Mouse (Mus musculus) mature B cell (primary cell): ENCODE results near the gene Gtf3c3.

Source experiments
- in situ Hi-C: fragments of 300-500 bp; cut with MboI; formaldehyde crosslinking; loops from 2 replicates; pipeline ENCODE4 v1.14.3; 2019

Gtf3c3 gene

DNA sequence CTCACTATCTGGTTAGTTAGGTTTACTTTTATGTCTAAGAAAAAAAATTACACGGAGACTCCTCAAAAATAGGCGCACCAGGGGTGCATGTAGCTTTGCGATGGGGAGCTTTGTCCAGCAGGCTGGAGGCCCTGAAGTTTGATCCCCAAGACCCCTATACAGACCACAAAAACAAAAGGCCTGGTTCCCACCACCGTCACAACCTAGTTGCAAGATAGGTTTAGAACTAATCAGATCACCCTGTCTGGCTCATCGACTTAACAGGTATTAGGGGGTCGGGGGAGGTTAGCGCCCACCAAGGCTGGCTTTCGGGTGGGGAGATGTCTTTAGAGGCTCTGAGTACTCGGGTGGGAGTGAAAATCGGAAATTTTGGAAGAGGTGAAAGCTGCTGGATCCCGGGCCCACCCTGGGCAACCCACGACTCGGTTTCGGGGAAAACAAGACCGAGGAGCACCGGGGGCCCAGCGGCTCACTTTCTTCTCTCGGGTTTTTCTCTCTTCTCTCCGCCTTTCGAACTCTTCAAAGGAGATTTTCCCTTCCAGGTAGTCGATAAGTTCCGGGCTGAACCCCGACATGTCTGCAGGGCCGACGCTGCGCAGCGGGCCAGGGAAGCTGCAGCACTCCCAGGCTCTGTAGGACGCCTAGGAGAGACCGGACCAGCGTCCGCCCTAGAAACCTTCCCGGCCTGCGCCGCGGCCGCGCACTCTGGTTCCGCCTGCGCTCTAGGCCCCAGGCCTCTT is at the start of gene Gtf3c3:
TSS of gene Gtf3c3 (minus strand) at position 632 of the 740 bp plus-strand sequence.
- in situ Hi-C loops, result no loop called here

DNA sequence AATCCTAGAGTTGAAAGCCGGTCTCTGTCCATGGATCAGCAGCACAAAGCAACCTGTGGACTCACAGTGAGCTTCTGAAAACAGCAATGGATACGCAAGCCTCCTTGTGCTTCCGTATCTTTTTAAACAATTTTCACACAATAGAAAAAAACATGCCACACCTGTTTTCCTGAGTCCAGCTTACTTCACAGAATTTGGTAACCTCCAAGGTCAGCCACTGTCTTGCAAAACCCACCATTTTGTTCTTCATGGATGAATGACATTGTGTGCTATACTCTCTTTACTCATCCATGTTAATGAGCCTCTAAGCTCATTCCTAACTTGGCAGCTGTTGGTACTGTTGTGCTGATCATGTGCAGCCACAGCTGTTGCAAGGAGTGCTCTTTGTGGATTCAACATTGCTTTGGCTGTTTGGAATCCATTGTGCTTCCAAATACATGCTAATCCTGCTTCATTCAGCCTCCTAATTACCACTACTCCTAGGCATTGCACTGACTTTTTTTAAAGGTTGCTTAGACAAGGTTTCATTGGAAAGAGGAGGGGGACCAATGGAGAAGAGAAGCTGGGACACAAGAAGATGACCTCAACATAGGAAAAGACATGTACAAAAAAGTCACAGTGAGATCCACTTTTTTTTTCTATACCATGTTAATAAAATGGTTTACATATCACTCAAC is 46.1 kb upstream of the Gtf3c3 start:
- in situ Hi-C loops, result no loop called here

DNA sequence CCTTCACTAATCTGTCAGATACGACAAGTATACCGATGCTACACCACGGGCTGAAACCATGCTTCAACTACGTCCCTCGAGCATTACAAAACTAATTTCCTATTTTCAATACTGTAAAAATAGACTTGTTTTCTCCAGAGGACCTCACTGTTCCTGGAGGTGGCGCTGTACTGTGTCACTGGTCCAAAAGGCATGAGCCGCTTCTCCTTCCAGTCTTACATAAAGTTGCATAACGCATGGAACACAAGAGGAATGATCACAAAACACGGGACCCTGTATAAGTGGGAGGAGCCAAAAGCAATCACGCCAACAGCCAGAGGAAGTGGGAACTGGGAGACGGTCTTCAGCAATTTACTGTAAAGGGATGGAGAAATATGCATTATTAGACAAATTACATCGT is 41.7 kb upstream of the Gtf3c3 start:
- in situ Hi-C loops, result no loop called here

DNA sequence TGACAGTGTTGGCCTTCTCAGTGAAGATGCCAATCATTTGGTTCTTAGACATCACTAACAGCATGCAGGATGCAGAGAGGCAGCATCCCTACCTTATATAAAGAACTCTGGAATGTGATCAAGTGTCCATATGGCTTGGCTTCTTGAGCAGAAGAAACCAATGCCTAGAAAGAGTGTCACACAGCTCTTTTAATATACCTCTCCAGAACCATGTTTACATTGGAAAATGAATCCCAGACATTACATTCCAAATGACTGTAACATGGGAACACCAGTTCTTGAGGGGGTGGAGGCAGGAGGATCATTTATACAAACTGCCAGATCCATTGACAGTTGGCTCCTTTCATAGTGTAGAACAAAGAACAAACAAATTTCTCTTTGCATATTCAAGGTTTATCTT is 29.9 kb upstream of the Gtf3c3 start:
- in situ Hi-C loops, result no loop called here

DNA sequence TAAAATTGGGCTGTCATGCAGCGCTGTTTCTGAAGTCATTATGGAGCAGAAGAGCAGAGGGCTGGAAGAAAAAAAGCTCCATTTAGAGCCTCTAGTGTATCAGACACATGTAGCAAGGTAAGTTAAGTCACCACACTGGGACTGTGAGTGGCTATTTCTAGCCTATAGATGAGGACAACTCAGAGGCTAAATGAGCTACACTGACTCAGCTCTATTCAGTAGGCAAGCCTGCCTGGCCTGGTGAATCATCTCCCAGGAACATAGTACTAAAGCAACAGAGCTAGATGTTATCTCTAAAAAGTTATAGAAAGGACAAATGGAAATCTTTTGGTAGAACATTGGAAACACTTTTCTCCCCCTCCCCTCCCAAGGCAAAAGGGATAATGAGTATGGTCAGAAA is 28.6 kb upstream of the Gtf3c3 start:
- in situ Hi-C loops, result no loop called here

DNA sequence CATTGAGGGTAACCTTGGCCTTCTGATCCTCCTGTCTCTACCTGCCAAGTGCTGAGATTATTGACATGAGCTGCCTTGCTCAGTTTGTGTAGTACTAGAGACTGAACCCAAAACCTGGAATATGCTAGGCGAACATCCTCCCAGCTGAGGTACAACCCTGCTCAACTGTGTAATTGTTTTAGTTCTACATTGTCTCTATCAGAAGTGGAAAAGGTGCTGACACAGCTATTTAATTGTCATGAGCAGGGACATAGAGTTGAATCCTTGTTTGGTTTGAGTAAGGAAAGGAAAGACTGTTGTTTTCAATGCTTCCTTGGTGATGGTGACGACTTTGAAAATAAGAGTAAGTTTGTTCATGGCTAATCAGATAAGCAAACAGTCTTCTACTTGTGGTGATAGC is 13.3 kb upstream of the Gtf3c3 start:
- in situ Hi-C loops, result no loop called here

DNA sequence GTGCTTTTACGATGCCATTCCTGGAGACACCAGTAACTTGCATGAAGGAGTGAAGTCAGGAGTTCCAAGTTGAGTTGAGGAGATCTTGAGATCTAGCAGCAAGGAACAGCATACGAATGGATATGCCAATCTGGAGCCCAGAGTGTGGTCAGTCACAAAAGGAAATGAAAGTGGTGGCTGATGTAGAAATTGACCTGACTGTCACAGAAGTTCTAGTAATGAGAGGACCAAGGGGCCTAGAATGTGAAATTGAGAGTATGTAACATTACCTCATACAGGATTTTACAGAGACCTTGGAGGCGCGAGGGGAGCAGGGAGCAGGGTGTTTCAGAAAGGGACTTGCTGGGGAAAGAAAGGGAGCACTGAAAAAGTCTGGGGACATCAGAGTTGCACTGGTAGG is 10.1 kb upstream of the Gtf3c3 start:
- in situ Hi-C loops, result no loop called here

DNA sequence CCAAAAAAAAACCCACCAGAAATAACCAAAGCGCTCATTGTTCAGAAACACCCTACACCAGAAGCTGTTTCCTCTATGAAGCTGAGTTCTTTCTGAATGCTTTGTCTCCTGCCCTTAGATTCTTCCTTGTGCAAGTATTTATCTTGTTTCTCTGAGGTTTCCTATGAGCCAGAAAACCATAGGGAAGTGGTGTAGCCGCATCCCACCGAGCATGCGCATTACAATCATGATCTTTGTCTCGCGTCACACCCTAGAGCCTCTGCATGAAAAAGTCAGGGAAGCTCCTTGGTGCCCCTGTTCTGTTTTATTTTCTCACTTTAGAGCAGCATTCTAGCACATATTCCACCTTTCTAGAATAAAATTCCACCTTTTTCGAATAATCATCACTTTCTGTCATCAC is 4.9 kb upstream of the Gtf3c3 start:
- in situ Hi-C loops, result no loop called here

DNA sequence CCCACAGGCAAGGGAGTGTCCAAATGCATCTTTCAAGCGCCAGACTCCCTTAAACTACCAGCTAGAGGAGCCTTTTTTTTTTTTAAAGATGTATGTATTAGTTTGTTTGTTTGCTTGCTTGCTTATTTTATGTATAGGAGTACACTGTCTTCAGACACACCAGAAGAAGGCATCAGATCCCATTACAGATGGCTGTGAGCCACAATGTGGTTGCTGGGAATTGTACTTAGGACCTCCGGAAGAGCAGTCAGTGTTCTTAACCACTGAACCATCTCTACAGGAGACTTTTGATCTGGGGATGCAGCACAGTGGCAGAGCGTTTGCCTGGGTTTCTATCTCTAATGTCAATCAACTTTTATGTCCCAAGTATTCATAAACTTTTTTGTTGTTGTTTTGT is 307 bp upstream of the Gtf3c3 start:
- in situ Hi-C loops, result no loop called here

DNA sequence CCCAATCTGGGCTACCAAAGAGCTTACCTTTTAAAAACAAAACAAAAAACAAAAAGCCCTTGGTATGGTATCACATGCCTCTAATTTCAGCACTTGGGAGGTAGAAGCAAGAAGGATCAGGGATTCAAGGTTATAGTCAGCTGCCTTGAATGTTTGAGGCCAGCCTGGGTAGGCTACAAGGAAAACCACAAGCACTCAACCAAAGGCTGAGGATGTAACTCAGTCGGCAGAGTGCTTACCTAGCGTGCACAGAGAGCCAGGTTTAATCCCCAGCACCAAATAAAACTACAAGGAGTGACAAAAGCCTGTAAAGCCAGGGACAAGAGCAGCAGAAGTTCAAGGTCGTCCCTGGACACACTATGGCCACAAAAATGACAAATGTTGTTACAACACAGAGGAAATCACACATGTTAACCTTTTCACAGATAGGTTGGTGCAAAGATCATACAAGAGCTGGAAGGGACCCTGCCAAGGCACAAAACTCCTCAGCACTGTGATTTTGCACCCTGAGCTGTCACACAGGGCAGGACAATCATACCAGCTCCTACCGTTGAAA is 16.5 kb downstream of the Gtf3c3 start:
- in situ Hi-C loops, result no loop called here

DNA sequence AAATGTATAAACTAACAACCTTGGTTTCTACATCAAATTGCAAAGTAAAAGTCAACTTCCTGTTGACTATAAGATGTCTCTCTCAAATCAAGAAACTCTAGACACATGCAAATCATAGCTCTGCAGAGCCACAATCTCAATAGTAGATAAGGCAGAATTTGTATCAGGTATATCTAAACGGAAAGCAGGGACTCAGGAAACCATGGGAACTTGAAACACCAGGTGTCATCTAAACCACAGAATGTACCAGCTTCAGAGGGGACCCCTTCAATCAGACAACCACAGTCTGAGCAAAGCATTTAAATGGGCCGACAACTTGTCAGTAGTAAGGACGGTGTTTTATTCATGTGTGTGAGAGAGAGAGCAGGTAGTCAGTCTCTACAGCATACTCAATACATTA is 17.1 kb downstream of the Gtf3c3 start:
- in situ Hi-C loops, result no loop called here

DNA sequence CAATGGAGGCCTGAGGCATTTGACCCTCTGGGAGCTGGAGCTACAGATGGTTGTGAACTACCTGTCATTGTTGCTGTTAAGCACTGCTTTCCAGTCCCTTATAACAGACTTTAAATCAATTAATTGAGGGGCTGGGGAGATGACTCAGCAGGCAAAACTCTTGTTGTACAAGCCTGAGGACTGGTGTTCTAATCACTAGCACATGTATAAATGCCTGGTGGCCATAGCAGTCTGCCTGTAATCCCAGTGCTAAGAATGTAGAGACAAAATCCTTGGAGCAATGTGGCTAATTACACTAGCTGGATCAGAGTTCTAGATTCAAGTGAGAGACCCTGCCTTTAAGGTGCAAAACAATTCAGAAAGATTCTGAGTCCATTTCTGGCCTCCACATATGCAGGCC is 36.0 kb downstream of the Gtf3c3 start:
- in situ Hi-C loops, result no loop called here

DNA sequence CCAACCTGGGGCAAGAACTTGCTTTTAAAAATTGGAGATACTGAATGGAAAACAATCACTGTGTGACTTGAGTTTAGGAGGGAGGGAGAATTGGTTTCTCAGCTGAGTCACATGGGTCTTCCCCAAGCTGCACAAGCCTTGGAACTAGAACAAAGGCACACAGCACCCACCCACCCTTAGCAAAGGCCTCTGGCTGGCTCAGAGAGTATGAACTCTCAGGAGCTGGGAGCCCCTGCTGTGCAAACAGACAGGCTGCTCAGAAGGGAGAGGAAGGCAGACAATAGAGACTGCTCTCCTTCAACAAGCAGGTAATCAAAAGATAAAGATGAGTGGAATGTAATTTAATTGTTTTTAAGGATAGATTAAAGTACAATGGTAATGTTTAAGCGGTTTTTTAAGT is 54.5 kb downstream of the Gtf3c3 start:
- in situ Hi-C loops, result no loop called here

DNA sequence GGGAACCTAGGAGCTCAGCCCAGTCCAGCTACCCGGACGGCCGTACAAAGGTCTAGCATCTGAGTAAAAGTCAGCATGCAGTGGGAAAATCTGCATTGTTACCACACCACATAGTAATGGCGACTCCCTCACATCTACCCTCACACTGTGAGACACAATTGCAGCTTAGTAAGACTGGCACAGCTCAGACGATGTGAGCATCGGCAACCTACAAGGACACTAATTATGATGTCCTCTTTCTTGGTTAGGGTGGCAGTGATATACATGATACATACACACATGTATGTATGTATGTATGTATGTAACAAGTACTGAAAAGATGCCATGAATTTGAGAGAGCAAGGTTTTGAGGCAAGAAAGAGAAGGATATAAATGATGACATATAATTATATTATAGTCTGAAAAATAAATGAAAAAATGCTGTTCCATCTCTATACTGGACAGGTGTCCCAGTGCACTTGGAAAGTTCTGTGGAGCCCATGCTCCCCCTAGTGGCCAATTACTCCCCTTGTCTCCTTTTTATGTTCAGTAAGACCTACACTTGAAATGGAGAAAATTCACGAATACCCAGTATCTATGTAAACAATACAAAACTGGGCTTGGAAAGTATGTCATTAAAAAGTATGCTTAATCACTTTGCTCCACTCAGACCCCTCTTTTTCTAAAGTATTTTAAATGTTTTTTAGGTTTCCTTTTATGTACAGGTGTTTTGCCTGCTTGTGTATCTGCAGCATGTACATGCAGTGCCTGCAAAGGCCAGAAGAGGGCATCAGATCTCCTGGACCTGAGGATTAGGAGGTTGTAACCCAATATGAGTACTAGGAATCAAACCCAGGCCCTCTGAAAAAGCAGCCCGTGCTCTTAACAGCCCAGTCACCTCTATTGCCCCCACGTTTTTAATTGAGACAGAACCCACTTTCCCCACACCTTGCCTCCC is 57.5 kb downstream of the Gtf3c3 start:
- in situ Hi-C loops, result no loop called here

DNA sequence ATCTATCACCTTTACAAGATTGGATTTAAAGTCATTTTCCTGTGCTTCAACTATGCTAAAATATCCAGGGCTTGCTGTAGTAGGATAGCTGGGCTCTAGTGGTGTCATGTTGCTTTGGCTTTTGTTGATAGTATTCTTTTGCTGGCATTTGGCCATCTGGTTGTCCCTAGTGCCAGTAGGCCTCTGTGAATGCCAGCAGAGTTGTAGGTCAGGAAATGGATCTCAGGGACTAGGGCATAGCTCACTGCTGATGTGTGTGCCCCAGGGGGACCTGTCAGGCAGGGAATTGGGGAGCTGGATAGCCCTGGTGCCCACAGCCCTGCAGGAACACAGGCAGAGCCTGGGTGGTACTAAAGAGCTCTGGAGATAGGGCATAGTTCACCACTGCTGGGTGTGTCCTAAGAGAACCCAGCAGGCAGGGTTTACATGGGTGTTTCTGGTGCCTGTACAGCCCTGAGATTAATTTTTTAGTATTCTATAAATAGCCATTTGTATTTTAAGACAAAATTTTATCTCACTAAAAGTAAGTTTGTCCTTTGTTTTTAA is 61.2 kb downstream of the Gtf3c3 start:
- in situ Hi-C loops, result no loop called here

DNA sequence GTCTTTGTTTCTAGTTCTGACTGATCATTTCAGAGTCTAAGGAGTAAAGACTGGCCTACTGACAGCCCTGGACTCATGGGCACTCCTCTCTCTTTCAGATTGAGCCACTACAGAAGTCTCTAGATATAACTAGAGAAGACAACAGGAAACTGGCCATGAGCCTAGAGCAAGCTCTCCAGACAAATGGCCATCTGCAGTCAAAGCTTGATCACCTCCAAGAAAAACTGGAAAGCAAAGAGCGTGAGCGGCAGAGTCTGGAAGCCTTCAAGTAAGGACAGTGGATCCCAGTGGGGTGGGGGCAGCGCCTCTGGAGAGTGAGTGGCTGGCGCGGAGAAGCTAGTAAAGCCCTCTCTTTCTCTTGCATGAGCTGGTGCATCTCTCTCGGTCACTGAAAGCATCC is 82.2 kb downstream of the Gtf3c3 start:
- in situ Hi-C loops, result no loop called here

DNA sequence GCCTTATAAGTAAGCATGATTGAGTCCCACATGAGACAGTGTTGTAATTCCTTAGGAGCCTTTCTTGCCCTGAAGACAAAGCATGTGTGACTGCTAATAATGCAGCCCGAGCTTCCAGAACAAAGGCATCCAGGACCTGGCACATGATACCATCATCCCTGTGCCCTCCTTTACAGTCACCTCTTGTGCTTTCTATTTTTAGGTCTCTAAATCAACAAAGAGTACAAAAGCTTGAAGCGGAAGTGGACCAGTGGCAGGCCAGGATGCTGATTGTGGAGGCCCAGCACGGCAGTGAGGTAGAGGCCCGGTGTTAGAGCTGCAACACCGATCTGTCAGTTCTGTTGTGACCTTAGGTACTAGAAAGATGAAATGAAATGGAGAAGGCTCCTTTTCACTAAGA is 83.3 kb downstream of the Gtf3c3 start:
- in situ Hi-C loops, result no loop called here

DNA sequence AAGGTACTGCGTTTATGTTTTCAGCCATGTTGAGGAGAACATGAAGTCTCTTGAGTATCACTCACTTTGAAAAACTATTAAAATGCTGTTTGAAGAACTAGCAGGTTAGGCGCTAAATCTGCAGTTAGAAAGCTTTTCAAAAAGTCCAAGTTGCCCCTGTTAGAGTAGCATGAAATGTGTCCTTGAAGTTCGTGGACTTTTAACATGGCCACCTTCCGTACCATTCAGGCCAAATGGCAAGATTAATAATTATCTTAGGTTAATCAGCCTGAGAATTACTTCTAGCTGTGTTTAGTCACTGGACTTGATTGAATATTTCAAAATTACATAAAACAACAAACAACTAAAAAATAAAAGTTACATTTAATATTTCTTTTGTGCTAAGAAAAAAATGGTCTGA is 84.0 kb downstream of the Gtf3c3 start:
- in situ Hi-C loops, result no loop called here
